Mouse (Mus musculus) c-Kit-positive CD71-positive TER-119-positive erythroid progenitor cells, embryonic 14.5 days (primary cell): ENCODE measurements around the gene Kif26a.

Source experiments
- DNase-seq: peaks from one replicate; pipeline ENCODE4 v3.0.0-alpha.2; 2013; ENCODE audit warnings: low spot score

The Kif26a gene

DNA sequence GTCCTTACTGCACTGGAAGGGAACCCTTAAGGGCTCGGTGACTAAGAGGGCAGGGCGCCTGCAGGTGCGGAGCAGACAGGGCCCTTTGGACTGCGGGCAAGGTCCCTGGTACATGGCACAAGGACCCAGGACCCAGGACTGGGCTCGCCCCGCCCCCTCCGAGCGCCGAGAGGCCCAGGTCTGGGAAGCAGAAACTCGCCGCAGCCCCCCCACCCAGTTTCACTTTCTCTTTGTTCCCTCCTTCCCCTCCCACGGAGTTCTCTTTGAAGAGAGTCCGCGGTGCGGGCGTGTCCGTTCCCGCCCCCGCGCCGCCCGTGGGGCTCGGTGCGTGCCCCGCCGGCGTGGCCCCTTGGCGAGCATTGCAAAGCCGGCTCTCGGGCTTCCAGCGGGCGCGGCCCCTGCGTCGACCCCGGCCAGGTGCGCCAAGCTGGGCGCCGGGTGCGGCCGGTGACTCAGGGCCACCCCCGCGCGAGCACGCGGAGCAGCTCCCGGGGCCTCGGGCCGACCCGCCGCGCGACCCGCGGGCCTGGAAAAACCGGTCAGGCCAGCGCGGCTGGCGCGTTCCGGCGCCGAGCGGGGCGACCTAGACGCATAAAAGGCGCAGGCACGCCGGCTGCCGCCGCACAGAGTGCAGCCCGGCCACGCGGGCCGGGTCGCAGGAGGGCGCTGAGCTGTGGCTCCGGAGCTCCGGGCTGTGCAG lies 15.7 kb upstream of the Kif26a start:
- DNase-seq = no peak

DNA sequence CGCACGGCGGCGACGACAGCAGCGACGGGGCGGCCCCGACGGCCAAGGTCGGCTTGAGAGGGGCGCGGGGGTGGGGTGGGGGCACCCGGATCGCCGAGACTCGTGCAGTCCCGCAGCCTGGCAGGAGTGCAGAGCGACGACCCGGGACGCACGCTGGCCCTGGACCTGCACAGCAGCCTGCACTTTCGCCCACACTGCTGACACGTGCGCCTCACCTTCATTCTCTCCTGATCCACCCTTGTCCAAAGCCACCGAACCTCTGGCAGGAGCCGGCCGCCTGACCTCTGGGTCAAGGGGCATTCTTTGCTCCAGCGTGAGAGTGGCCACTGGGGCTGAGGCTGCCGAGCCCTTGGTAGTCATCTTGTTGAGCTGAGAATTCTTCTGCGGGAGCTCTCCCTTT lies 15.1 kb upstream of the Kif26a start:
- no peak for DNase-seq

GRCm38 (mm10) chr12:112140231-112140630 lies 5.8 kb upstream of the Kif26a start:
- no peak for DNase-seq

- no peak for DNase-seq
These were observed 5.3 kb upstream of the Kif26a start for GRCm38 (mm10) chr12:112140745-112141144.

GRCm38 (mm10) chr12:112141300-112141699 lies 4.7 kb upstream of the Kif26a start:
- peak; percentile 20 for DNase-seq

GRCm38 (mm10) chr12:112143116-112143832 lies 2.7 kb upstream of the Kif26a start:
- no peak for DNase-seq

DNA sequence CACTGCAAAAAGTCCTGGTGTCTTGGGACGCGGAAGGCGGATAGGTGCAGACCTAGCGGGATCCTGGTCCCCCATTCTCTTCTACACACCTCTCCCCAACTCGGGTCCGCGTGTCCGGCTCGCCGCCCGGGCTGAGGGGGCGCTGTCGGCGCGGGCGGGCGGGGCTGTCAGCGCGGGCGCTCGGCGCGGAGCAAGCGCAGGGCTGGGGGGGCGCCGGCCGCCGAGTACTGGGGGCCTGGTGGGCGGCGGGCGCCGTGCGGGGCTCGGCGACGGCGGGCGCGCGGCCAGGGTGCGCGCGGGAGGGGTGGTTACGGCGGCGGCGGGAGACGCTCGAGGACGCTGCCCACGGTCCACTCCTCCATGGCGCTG lies 2.2 kb upstream of the Kif26a start:
- DNase-seq = no peak

DNA sequence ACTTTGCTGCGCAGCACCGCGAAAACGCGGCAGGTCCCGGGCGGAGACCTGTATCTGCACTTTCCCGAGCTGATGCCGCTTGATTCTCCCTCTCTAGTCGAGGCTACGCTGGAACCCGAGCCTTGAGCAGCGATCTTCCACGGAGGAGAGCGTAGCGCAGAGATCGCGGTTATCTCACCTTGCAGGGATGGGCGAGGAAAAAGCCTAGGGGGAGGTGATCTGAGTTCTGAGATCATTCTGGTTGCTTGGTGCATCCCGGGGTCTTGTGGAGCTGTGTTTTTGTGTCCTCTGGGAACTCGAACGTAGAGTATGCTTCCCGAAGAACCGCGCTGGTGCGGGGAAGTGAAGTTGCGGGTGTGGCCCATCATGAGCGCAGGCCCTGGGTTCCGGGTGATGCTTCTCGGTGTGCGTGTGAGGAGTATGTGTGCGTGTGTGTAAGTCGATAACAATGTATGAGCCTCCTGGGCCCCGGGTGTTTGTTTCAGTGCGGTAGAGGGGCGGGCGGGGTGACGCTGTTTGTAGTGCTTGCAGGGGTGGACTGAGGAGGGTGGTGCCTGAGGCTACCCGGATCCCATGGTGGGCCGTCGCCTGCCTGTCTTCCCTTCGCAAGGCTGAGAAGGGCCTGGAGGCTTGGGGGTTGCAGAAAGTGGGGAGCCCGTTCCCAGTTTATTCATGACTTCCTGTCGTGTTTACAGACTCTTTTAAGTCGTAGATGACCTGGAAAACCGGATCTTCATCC lies 1.5 kb upstream of the Kif26a start:
- DNase-seq = no peak

- peak; percentile 47 for DNase-seq
These were observed 665 bp upstream of the Kif26a start for GRCm38 (mm10) chr12:112145211-112145874.

GRCm38 (mm10) chr12:112147365-112147764 lies 1.4 kb downstream of the Kif26a start:
- no peak for DNase-seq

DNA sequence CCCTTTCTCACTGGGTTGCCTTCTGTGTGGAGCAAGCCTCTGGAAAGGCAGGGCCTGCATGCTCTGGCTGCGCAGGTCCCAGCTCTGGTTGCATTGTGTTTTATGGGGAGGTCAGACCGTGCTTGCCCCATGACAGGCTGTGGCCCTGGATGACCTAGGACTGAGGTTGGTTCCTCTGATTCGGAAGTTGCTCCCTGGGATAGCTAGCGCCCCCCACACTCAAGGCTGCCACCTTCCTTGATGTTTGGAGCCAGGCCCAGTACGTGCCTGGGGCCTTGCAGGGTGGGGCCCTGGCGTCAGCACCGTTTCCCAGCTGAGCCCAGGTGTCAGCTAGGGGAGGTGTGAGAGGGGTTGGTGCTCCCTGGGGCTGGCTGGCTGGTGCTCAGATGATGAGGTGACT lies 4.0 kb downstream of the Kif26a start:
- no peak for DNase-seq

DNA sequence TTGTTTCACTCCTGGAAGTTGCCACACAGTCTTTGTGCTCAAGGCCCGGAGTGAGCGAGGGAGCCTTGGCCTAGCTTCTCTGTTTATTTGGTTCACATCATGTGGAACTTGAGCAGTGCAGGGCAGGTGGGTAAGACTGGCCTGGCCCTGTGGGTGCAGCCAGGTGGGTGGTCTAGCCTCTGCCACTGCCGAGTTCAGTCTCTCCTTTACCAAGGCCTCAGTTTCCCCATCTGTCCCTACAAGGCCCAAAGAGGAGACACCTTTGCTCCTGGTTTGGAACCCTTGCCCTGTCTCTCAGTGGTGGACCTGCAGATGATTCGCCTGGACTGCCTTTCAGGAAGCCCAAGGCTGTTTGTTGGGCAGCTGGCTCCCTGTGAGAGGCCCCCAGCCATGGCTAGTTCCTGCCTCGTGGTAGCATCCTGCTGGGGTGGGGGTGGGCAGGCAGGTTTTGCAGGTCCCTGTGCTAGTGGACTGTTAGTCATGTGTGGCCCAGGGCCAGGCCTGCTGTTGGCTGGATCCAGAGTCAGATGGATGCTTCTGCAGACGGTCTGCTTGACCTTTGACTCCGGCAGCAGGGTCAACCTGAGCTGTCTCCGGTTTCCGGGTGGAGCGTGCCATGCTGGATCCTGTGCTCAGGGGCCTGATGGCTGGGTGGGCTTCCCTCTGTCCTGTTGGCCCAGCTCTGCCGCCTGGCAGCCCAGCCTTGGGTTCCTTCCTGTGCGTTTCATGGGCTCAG lies 5.4 kb downstream of the Kif26a start:
- DNase-seq = no peak

GRCm38 (mm10) chr12:112151980-112152362 lies 6.0 kb downstream of the Kif26a start:
- no peak for DNase-seq

- DNase-seq = no peak
These were observed 7.6 kb downstream of the Kif26a start for GRCm38 (mm10) chr12:112153597-112153996.

- no peak for DNase-seq
These were observed 8.5 kb downstream of the Kif26a start for GRCm38 (mm10) chr12:112154476-112154875.

DNA sequence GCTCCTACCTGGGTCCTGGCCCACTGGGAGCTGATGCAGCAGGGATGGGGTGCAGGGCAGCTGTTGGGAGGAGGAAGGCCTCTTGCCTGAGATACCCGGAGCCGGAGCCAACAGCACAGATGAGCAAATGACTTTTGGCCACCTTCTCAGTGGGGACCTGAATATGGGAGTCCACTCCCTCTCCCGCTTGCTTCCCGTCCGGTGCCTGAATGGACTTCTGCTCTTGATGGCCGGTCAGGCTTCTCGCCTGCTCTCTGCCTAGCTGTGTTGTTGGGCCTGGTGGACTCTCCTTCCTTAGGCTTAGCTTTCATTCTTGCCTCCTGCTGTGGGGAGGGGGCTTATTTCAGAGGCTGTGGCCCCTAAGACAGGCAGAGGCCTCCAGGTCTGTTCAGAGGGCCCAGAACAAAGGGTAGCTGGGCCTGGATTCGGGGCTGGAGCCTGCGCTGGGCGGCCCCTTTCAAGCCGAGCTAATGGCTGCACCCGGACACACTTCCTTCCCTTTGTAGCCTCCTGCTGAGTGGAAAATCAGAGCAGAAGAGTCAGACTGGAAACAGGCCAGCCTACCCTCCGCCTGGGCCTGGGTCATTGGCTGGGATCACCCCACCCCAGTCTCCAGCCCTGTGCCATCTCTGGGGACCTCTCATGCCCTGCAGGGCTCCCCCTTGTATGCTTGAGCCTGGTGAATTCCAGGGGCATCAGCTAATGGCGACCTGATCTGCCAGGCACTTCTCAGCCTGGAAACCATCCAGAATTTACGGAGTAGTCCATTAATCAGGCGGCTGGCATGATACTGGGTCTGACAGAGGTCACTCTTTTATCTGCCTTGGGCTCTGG lies 9.4 kb downstream of the Kif26a start:
- no peak for DNase-seq

DNA sequence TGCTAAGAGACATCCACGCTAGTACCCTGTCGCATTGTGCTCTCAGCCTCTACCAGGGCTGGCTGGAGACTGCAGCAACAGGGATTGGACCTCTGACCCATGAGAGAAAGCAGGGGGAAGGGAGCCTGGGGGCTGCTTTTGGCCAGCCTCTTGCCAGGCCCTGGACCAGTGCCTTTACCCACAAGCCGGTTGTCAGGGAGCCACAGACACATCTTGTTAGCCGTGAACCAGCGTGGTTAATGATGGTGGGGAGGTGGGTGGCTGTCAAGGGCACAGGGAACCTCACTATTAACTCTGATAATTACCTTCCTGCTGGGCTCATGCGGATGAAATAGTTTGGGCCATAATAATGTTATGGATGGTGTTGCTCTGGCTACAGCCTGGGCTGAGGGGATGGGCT lies 10.8 kb downstream of the Kif26a start:
- DNase-seq = no peak

GRCm38 (mm10) chr12:112158246-112158645 lies 12.2 kb downstream of the Kif26a start:
- DNase-seq = no peak

DNA sequence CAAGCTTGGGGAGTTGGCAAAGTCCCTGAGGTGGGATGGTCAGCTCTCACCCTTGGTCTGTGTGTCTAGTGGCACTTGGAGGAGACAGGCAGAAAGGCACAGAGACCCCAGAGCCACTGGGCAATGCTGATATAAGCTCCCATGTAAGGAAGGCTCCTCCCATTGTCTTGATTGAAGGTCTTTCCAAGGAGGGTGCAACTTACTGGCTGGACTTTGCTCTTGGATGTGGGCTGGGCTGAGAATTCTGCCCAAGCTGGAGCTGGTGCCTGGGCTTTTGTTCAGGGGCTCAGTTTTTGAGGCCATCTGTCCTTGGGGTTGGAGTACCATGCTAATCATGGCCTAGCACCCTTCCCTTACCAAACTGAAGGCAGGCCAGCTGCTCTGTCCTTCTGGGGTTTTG lies 12.8 kb downstream of the Kif26a start:
- DNase-seq = no peak

GRCm38 (mm10) chr12:112163981-112164839 lies 18.2 kb downstream of the Kif26a start:
- no peak for DNase-seq
